Mouse (Mus musculus): ENCODE measurements around the gene Sgsm1.

- TF ChIP-seq POLR2A (IDR thresholded peaks at IDR 0.05; ENCODE audit: control insufficient read depth, low read depth, low read length) = no peak
- no peak for TF ChIP-seq CTCF (IDR thresholded peaks at IDR 0.05; ENCODE audit: control insufficient read depth, insufficient read depth, insufficient replicate concordance, low read depth, low read length)
Measured at GRCm38 (mm10) chr5:113287762-113288161, 22.8 kb downstream of the Sgsm1 start.

Data from testis, adult 2 months (tissue).